Mouse (Mus musculus) G1E (cell line): ENCODE results near the gene 2310057M21Rik.

ENCODE experiments used
- CTCF ChIP-seq: IDR thresholded peaks from 2 replicates; pipeline ENCODE4 v1.5.1; 2012; ENCODE audit warnings: low read depth, low read length, inconsistent platforms, mixed read lengths
- GATA1 ChIP-seq: IDR thresholded peaks from 2 replicates; pipeline ENCODE4 v1.6.1; 2012; ENCODE audit warnings: borderline replicate concordance, low read length, inconsistent platforms, mixed read lengths
- GATA2 ChIP-seq: IDR thresholded peaks from 2 replicates; pipeline ENCODE4 v1.6.1; 2012; ENCODE audit warnings: low read depth, low read length, inconsistent platforms, borderline replicate concordance
- POLR2AphosphoS5 ChIP-seq: IDR thresholded peaks from 2 replicates; pipeline ENCODE4 v1.6.1; 2012; ENCODE audit warnings: low read depth, low read length, inconsistent platforms; ENCODE audit not compliant: insufficient replicate concordance
- TAL1 ChIP-seq: conservative IDR thresholded peaks from 2 replicates; pipeline ENCODE4 v1.6.1; 2012; ENCODE audit warnings: low read depth, low read length, inconsistent platforms, mixed read lengths

DNA sequence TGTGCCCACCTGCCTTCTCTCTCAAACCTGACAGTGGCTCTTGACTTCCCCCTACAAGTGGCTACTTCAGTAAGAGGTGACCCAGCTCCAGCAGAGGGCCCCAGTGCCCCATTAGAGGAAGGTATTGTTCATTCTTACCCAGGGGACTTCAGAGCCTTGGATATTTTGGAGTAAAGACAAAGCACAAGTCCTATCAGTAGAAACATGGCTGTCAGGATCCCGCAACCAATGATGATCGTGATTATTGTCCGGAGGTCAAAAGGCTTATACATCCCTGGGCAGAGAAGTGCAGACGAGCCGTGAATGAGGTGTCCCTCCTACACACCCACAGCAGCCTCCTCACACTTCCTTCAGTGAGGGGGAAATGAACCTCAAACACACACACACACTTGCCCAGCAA is 35.5 kb downstream of the 2310057M21Rik start:
- TF ChIP-seq CTCF (no peak), GATA1 (no peak), POLR2AphosphoS5 (no peak), TAL1 (no peak), GATA2 (no peak)
